Mouse (Mus musculus) stomach, embryonic 16.5 days (tissue): ENCODE measurements around the gene Abcf2. TPM values are rescaled to one million over a fixed set of nuclear protein-coding genes. Genes with fewer than 3 reads are reported as not detected.
A peak's percentile ranks its signal among the peaks of the same experiment; 100 is the strongest.

Experiments used
- ATAC-seq: fragments of 200-750 bp; cut with Nextera tagmentation; 2 replicates; pipeline ENCODE4 v1.8.0; 2017; ENCODE audit warnings: moderate number of reproducible peaks, moderate TSS enrichment; ENCODE audit not compliant: insufficient read depth, low FRiP score
- H3K27ac ChIP-seq: fragments of 300-500 bp; sonication (generic); 2 replicates; pipeline ENCODE4 v1.5.1; 2014; ENCODE audit warnings: low read length
- H3K27me3 ChIP-seq: fragments of 300-500 bp; sonication (generic); 2 replicates; pipeline ENCODE4 v1.6.1; 2014; ENCODE audit warnings: low read length, control low read depth, mixed read lengths; ENCODE audit not compliant: control insufficient read depth, insufficient read depth
- H3K36me3 ChIP-seq: fragments of 300-500 bp; sonication (generic); 2 replicates; pipeline ENCODE4 v1.6.1; 2014; ENCODE audit warnings: low read length; ENCODE audit not compliant: control insufficient read depth, insufficient read depth
- H3K4me1 ChIP-seq: fragments of 300-500 bp; sonication (generic); 2 replicates; pipeline ENCODE4 v1.6.1; 2014; ENCODE audit warnings: low read length, control low read depth, mixed read lengths; ENCODE audit not compliant: control insufficient read depth, insufficient read depth
- H3K4me2 ChIP-seq: fragments of 300-500 bp; sonication (generic); 2 replicates; pipeline ENCODE4 v1.6.1; 2014; ENCODE audit warnings: low read depth, low read length, mixed read lengths
- H3K4me3 ChIP-seq: fragments of 300-500 bp; sonication (generic); replicated peaks from 2 replicates; pipeline ENCODE4 v1.5.1; 2014; ENCODE audit warnings: mild to moderate bottlenecking, low read length
- H3K9ac ChIP-seq: fragments of 300-500 bp; sonication (generic); 2 replicates; pipeline ENCODE4 v1.6.1; 2014; ENCODE audit warnings: low read length
- H3K9me3 ChIP-seq: fragments of 300-500 bp; sonication (generic); replicated peaks from 2 replicates; pipeline ENCODE4 v1.6.1; 2016; ENCODE audit warnings: low read length, control low read depth; ENCODE audit not compliant: control insufficient read depth
- WGBS: fragments of 180-500 bp; shearing (Covaris S2); extraction: QIAGEN DNeasy Blood & Tissue Kit; methylation state at CpG from one replicate; pipeline ENCODE4 v1.1.7; 2014; 5-methylcytosine and 5-hydroxymethylcytosine counted together
- polyA plus RNA-seq: library from polyadenylated mRNA; unstranded; fragments of >200 nt; fragmentation: Nextera tagmentation; extraction: Ambion mirVana; gene quantifications from 2 replicates; pipeline ENCODE4 v1.2.1, GENCODE M21; 2015

Gene Abcf2
- polyA plus RNA-seq, 1 experiment from 2014 or later: 81.7 TPM

DNA sequence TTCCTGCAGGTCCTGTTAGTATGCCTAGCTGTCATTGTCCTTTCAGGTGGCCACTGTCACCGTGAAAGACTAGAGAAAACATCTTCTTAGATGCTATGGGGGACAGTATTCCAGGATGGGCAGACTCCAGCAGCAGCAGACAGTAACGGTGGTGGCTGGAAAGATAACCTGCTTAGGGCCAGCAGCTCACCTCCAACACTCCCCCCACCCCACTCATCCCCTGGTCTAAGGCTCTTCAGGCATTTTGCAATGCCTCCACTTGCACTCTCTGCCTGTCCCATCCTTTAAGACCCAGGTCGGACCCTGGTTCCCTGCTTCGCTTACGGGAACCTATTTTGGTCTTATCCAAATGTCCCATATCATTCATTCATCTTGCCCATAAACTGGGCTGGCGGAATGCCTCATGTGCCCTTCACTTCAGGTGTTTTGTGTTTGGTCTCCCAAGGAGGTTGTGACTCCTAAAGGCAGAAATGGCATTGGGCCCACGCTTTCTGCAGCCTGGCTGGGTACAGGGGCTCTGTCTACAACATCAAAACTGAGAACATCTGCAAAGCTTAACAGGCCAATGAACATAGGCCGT is 26.3 kb upstream of the Abcf2 start:
- Histone ChIP-seq H3K4me1 (peaks cover 52% of the 10 kb centered on the region), H3K27me3 (no peaks in the 10 kb centered on the region)
- WGBS: 57% methylated on average over 8 of the region's 8 CpGs

DNA sequence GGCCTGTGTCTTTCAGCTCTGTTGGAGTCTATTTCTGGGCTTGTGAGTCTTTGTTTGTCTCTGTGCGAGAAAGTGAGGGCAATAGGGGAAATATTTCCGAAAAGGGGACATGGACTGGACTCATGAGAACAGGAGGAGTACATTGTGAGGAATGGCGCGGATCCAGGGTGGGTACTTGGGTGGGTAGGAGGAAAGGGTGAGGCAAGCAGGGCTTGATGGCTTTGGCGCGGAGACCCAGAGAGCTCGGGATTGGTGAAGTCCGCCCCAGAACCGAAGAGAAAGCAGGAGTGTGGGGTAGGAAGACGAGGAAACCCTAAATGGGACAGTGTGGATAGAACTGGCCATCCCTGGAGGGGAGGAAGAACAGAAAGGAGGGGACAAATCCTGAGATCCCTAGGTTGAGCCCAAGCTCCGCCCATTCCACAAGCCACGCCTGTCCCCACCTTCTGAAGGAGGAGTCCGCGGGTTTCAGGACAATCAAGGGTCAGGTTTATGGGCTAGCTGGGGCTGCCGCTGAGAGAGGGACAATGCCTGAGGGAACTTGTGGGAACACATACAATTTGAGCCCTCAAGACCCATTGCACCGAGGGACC is 25.6 kb upstream of the Abcf2 start:
- WGBS: 1% methylated on average over 16 of the region's 16 CpGs
- Histone ChIP-seq H3K9ac (peak overlapping the region; percentile 96), H3K27ac (peak overlapping the region; percentile 100), H3K4me2 (peak overlapping the region; percentile 90), H3K27me3 (no peaks in the 10 kb centered on the region), H3K9me3 (no peaks in the 10 kb centered on the region), H3K4me1 (peaks cover 59% of the 10 kb centered on the region), H3K36me3 (no peaks in the 10 kb centered on the region), H3K4me3 (peak overlapping the region; percentile 70)
- ATAC-seq: peak; percentile 80

More for the DNA sequence above, 26.3 kb upstream of the Abcf2 start:
- peak overlapping the region; percentile 100 for H3K27ac ChIP-seq
- ATAC-seq: no peak
- H3K36me3 ChIP-seq: no peaks in the 10 kb centered on the region
- no peaks in the 10 kb centered on the region for H3K9me3 ChIP-seq
- peak overlapping the region; percentile 93 for H3K9ac ChIP-seq
- peak overlapping the region; percentile 90 for H3K4me2 ChIP-seq
- peak overlapping the region; percentile 70 for H3K4me3 ChIP-seq

DNA sequence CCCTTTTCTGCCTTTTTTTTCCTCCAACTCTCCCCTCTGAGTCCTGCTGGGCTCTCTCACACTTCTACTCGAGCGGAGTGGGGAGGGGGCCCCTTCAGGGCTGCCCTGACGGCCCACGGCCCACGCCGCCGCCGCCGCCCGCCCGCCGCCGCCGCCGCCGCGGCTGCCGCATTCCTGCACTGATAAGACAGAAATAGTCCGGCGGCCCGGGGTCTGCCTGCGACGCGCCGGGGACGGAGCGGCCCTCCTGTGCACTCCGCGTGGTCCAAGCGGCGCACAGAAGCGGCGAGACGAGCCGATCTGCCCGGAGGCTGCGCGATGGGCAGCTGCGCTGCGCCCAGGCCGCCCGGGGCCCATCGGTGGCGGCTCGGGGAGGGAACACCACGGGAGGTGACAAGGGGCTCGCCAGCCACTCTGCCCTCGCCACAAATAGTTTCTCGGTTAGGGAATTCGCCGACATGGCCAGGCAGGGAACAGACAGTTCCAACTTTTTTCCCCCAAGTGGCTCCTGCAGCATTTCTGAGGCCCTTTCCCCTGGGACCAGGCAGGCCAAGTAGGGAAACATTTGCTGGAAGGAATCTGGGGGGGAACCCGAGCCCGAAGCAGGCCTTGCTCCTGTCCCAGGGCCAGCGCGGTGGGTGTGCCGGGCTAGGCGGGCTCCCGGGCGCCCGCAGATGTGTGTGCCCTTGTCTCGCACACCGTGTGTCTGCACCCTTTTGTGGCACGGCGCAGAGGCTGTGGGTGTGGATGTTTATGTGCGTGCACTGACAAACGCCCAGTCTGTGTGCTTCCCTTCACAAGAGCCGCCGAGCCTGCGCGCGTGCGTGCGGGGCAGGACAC is 24.9 kb upstream of the Abcf2 start:
- under 1% methylated on average over 73 of the region's 73 CpGs for WGBS
- peak overlapping the region; percentile 90 for H3K4me2 ChIP-seq
- H3K9me3 ChIP-seq: no peaks in the 10 kb centered on the region
- peak overlapping the region; percentile 96 for H3K9ac ChIP-seq
- H3K27ac ChIP-seq: peak overlapping the region; percentile 100
- peak overlapping the region; percentile 70 for H3K4me3 ChIP-seq
- H3K36me3 ChIP-seq: no peaks in the 10 kb centered on the region
- H3K27me3 ChIP-seq: no peaks in the 10 kb centered on the region
- peak; percentile 43 for ATAC-seq
- H3K4me1 ChIP-seq: peaks cover 62% of the 10 kb centered on the region

DNA sequence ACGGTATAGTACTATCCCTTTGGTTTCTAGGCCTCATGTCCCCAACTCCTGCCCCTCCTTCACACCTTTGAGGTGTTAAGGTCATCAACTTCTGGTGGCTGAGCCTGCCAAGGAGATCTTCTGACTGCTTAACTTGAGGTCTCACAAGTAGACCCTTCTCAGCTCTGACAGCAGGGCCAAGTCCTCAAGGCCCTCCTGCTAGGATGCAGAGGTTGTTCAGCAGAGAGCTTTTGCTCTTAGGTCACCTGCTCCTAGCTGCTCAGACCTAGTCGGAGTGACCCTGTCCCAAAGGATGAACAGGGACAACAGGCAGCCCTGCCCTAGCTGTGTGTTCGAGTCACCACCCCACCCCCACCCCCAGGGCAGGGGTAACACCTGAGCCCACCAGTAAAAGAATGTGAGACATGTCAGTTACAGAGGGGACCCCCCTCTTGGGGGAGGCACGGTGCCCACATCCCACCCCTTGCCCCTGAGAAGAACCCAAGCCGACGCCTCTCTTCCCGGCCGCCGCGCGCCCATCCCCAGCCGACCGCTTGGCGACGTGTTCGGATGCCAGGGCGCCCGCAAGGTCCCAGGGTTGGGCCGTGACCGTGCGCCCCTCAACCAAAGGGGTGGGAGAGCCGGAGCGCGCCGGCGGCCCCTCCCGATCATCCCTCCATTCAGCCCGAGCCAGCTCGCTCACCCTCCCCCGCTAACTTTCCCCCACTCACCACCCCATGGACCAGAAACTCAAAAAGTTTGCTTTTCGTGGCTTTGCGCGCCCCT is 24.0 kb upstream of the Abcf2 start:
- no peaks in the 10 kb centered on the region for H3K27me3 ChIP-seq
- no peak for ATAC-seq
- peak overlapping the region; percentile 70 for H3K4me3 ChIP-seq
- peaks cover 64% of the 10 kb centered on the region for H3K4me1 ChIP-seq
- H3K4me2 ChIP-seq: peak overlapping the region; percentile 90
- H3K9ac ChIP-seq: peak overlapping the region; percentile 96
- WGBS: 1% methylated on average over 33 of the region's 33 CpGs
- H3K27ac ChIP-seq: peak overlapping the region; percentile 100
- H3K9me3 ChIP-seq: no peaks in the 10 kb centered on the region
- no peaks in the 10 kb centered on the region for H3K36me3 ChIP-seq

DNA sequence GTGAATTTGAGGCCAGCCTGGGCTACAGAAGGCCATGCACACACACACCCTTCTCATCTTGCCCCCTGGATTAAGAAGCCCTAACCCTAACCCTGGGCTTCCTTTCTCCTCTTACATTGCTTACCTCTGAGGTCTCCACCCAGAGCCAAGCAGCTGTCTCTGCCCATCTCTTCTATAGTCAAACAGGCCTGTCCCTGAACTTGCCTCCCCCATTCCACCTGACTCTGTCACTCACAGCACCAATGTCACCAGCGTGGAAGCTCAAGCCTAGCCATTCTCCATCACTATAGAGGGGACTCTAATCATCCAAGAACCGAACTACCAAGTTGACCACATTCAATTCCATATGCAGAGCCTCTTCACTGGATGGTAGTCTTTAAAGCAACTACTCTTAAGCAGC is 23.0 kb upstream of the Abcf2 start:
- Histone ChIP-seq H3K27ac (no peak overlapping the region), H3K9me3 (no peaks in the 10 kb centered on the region), H3K36me3 (no peaks in the 10 kb centered on the region), H3K4me2 (peak overlapping the region; percentile 90), H3K9ac (no peak overlapping the region), H3K4me1 (peaks cover 54% of the 10 kb centered on the region), H3K4me3 (0 out of 2 replicates have a peak overlapping the region, but pooled peaks have one; percentile 70), H3K27me3 (no peaks in the 10 kb centered on the region)
- ATAC-seq: no peak
- WGBS: 76% methylated on average over 2 of the region's 2 CpGs

DNA sequence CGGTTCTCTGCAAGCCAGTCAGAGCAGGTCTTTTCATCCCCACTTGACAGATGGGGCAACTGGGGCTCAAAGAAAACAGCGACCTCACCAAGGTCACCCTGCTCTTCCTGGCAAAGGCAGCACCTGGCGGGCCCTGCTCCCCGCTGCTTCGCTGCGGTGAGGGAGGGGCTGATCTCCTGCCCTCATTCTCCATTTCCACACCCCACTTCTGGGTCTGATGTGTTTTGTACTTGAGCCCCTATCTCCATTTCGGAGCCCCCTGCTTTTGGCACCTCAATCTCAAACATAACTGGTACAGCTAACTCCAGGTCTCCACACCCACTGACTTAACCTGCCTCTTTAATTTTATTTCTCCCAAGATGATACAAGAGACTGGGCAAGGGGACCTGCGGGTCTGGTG is 21.9 kb upstream of the Abcf2 start:
- Histone ChIP-seq H3K4me1 (peaks cover 50% of the 10 kb centered on the region), H3K27ac (no peak overlapping the region), H3K36me3 (peaks cover 5% of the 10 kb centered on the region; the same call in 1 of the 2 replicates), H3K9ac (peak overlapping the region; percentile 78), H3K4me3 (peak overlapping the region; percentile 56), H3K9me3 (no peaks in the 10 kb centered on the region), H3K27me3 (no peaks in the 10 kb centered on the region), H3K4me2 (peak overlapping the region; percentile 97)
- no peak for ATAC-seq
- 23% methylated on average over 8 of the region's 8 CpGs for WGBS

DNA sequence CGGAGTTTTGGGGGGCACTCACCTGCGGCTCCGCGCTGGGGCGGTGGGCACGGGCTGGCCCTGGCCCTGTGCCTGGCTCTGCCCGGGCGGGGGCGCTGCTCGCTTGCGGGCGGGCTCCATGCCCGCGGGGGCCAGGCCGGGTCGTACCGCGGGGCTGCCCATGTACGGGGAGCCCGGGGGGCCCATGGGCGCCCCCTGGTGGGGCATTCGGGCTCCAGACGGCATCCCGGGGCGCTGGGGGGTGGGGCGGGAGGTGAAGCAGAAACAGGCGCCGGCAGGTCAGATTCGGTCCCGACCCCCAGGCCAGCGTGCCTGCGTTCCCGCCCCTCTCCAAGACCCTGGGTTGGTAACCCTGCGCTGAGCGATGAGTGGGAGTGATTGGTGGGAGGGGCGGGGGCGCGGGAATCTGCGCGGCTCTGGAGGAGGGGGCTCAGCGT is 21.3 kb upstream of the Abcf2 start:
- ATAC-seq: no peak
- WGBS: under 1% methylated on average over 40 of the region's 41 CpGs
- Histone ChIP-seq H3K27me3 (no peaks in the 10 kb centered on the region), H3K4me3 (peak overlapping the region; percentile 56), H3K4me1 (peaks cover 44% of the 10 kb centered on the region), H3K36me3 (peaks cover 9% of the 10 kb centered on the region; the same call in 1 of the 2 replicates), H3K9me3 (no peaks in the 10 kb centered on the region), H3K9ac (peak overlapping the region; percentile 78), H3K4me2 (peak overlapping the region; percentile 97), H3K27ac (no peak overlapping the region)

DNA sequence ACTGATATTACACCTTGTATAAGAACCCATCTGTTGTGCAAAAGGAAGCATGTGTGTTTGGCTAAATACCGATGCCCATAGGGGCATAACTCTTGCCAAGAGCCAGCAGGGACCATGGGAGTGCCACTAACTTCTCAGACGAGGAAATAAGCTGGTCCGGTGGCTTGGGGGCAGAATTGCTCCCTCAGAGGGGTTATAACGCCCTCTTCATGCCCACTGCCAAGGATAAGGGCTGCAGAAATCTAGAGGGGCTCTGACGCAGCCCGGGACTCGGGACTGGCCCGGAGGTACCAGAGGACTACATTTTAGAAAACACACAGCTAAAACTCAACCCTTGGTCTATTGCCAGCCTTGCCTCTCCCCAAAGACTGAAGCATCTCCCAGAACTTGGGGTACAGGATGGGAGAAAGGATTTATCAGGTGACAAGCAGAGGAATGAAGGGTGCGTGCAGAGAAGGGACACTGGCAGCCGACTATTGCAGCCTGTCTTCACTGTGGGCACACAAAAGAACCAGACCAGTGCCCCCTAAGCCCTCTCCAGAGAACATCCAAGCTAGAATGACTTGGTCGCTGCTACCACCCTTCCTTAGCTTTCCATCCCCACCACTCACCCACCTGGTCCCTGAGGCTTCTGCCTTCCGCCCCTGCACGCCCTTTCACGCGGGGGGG is 20.8 kb upstream of the Abcf2 start:
- Histone ChIP-seq H3K9me3 (no peaks in the 10 kb centered on the region), H3K4me1 (peaks cover 39% of the 10 kb centered on the region), H3K27me3 (no peaks in the 10 kb centered on the region), H3K4me2 (peak overlapping the region; percentile 97), H3K27ac (no peak overlapping the region), H3K4me3 (peak overlapping the region; percentile 56), H3K9ac (peak overlapping the region; percentile 78), H3K36me3 (peaks cover 11% of the 10 kb centered on the region; the same call in 1 of the 2 replicates)
- WGBS: 28% methylated on average over 15 of the region's 15 CpGs
- ATAC-seq: no peak
